Mouse (Mus musculus): Measurements from ENCODE around the gene Gm26741.

Gene Gm26741

GRCm38 (mm10) chr10:52388922-52389430 lies 30.4 kb downstream of the Gm26741 start, which contains the start of gene Nepn:
Nepn (plus strand) TSS chr10:52388972.
- DNase-seq (ENCODE audit: low read depth in 2 of 2, low spot score in 2 of 2) = no peak

- DNase-seq (ENCODE audit: low read depth in 2 of 2, low spot score in 2 of 2) = no peak
Measured at GRCm38 (mm10) chr10:52389438-52389837, 30.9 kb downstream of the Gm26741 start.

- DNase-seq (ENCODE audit: low read depth in 2 of 2, low spot score in 2 of 2) = no peak
Measured at GRCm38 (mm10) chr10:52391208-52391607, 32.6 kb downstream of the Gm26741 start.

- DNase-seq (ENCODE audit: low read depth in 2 of 2, low spot score in 2 of 2) = no peak
Measured at GRCm38 (mm10) chr10:52396647-52397046, 38.1 kb downstream of the Gm26741 start.

GRCm38 (mm10) chr10:52398715-52399114 lies 40.1 kb downstream of the Gm26741 start:
- no peak for DNase-seq (ENCODE audit: low read depth in 2 of 2, low spot score in 2 of 2)

- no peak for DNase-seq (ENCODE audit: low read depth in 2 of 2, low spot score in 2 of 2)
Measured at GRCm38 (mm10) chr10:52399722-52400121, 41.2 kb downstream of the Gm26741 start.

GRCm38 (mm10) chr10:52405160-52405559 lies 46.6 kb downstream of the Gm26741 start:
- no peak for DNase-seq (ENCODE audit: low read depth in 2 of 2, low spot score in 2 of 2)

- no peak for DNase-seq (ENCODE audit: low read depth in 2 of 2, low spot score in 2 of 2)
Measured at GRCm38 (mm10) chr10:52407526-52407925, 49.0 kb downstream of the Gm26741 start.
